ENCODE assay signal across 8 mouse cellular contexts in the genomic region with DNA sequence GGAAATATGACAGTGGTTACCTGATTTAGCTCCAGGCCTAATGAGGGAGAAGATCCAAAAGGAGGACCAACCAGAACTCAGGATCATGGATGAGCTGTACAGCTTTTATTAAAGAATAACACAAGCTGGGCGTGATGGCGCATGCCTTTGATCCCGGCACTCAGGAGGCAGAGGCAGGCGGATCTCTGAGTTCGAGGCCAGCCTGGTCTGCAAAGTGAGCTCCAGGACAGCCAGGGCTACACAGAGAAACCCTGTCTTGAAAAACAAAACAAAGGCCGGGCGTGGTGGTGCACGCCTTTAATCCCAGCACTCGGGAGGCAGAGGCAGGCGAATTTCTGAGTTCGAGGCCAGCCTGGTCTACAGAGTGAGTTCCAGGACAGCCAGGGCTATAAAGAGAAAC. TPM values are rescaled to one million over a fixed set of nuclear protein-coding genes. Genes with fewer than 3 reads are reported as not detected.
DNase-seq lines count a peak whose midpoint lies in the region; ATAC-seq and TF ChIP-seq lines count a peak whose summit lies in the region.
"Not testable (repeated sequence)": the region's sequence is repeated elsewhere in the genome, so short reads cannot be mapped to it uniquely, and the experiment has no call there.

Atg14 (minus strand) TSS at position 101 of the 400 bp plus-strand sequence.

- not testable (repeated sequence) for H3K4me3 ChIP-seq in bone marrow macrophage, adult 2 months (ENCODE audit: insufficient read depth, low read length); forebrain, embryonic 11.5 days (ENCODE audit: low read depth, low read length); intestine, embryonic 16.5 days (ENCODE audit: low read length); left cerebral cortex, adult 2 months; liver, embryonic 11.5 days (ENCODE audit: low read depth, low read length)

- not testable (repeated sequence) for H3K9me3 ChIP-seq in forebrain, embryonic 11.5 days (ENCODE audit: control insufficient read depth, low read length); intestine, embryonic 16.5 days (ENCODE audit: control insufficient read depth, low read length); liver, embryonic 11.5 days (ENCODE audit: control insufficient read depth, low read length)

- not testable (repeated sequence) for H3K27ac ChIP-seq in bone marrow macrophage, adult 2 months (ENCODE audit: insufficient read depth, low read depth, low read length); forebrain, embryonic 11.5 days (ENCODE audit: low read depth, low read length); intestine, embryonic 16.5 days (ENCODE audit: low read length); left cerebral cortex, adult 2 months; liver, embryonic 11.5 days (ENCODE audit: low read depth, low read length)

- H3K4me2 ChIP-seq in forebrain, embryonic 11.5 days (ENCODE audit: low read depth, low read length, severe bottlenecking); intestine, embryonic 16.5 days (ENCODE audit: low read depth, low read length); liver, embryonic 11.5 days: not testable (repeated sequence)

- 97% methylated on average over 11 of the region's 11 CpGs for WGBS in forebrain, embryonic 11.5 days
- 93% methylated on average over 11 of the region's 11 CpGs for WGBS in intestine, embryonic 16.5 days
- WGBS in liver, embryonic 11.5 days = 89% methylated on average over 11 of the region's 11 CpGs

- TF ChIP-seq POLR2A in bone marrow macrophage, adult 2 months (IDR thresholded peaks at IDR 0.05; ENCODE audit: borderline replicate concordance, low read depth, low read length) = not testable (repeated sequence)

- H3K27me3 ChIP-seq in forebrain, embryonic 11.5 days (ENCODE audit: control insufficient read depth, insufficient read depth, low read length); intestine, embryonic 16.5 days (replicated peaks; ENCODE audit: control insufficient read depth, insufficient read depth, low read length); liver, embryonic 11.5 days (replicated peaks; ENCODE audit: control insufficient read depth, insufficient read depth, low read length): not testable (repeated sequence)

- not testable (repeated sequence) for TF ChIP-seq CTCF in bone marrow macrophage, adult 2 months (IDR thresholded peaks at IDR 0.05; ENCODE audit: low read depth, low read length); left cerebral cortex, adult 2 months (IDR thresholded peaks at IDR 0.05)

- not testable (repeated sequence) for H3K9ac ChIP-seq in forebrain, embryonic 11.5 days (ENCODE audit: low read length); intestine, embryonic 16.5 days (ENCODE audit: low read depth, low read length); liver, embryonic 11.5 days (ENCODE audit: low read depth, low read length)

- H3K4me1 ChIP-seq in bone marrow macrophage, adult 2 months (ENCODE audit: control insufficient read depth, insufficient read depth, low read length); forebrain, embryonic 11.5 days (replicated peaks; ENCODE audit: control insufficient read depth, insufficient read depth, low read length); intestine, embryonic 16.5 days (ENCODE audit: control insufficient read depth, insufficient read depth, low read length); liver, embryonic 11.5 days (replicated peaks; ENCODE audit: control insufficient read depth, insufficient read depth, low read length): not testable (repeated sequence)

- intact Hi-C loops in heart, postnatal 25 days (cut with DNase I); left cerebral cortex, adult 2 months (cut with DNase I): not testable (repeated sequence)

- not testable (repeated sequence) for H3K36me3 ChIP-seq in forebrain, embryonic 11.5 days (ENCODE audit: control insufficient read depth, insufficient read depth, low read length); intestine, embryonic 16.5 days (ENCODE audit: control insufficient read depth, insufficient read depth, low read length); liver, embryonic 11.5 days (ENCODE audit: control insufficient read depth, insufficient read depth, low read length)

- ATAC-seq in CD4-positive, CD25-positive, alpha-beta regulatory T cell, adult 4 months; forebrain, embryonic 11.5 days (replicated peaks; ENCODE audit: low FRiP score); intestine, embryonic 16.5 days; liver, embryonic 11.5 days (replicated peaks; ENCODE audit: low FRiP score); monocyte, adult 5-6 weeks (replicated peaks; ENCODE audit: insufficient number of reproducible peaks, low FRiP score, low TSS enrichment, poor library complexity, severe bottlenecking): not testable (repeated sequence)

- not testable (repeated sequence) for DNase-seq in forebrain, embryonic 11.5 days (ENCODE audit: low spot score); heart, postnatal 25 days (ENCODE audit: low spot score); left cerebral cortex, adult 2 months (ENCODE audit: extremely low spot score in 1 of 2, low spot score in 2 of 2); liver, embryonic 11.5 days (ENCODE audit: low spot score)

RNA-seq across cellular contexts. Expression of gene Atg14, which starts in this region (rescaled TPM):
- 10 to 100 TPM; 12.9 to 23.0 TPM for polyA plus RNA-seq in CD4-positive, CD25-positive, alpha-beta regulatory T cell, adult 4 months (2017; shearing (Covaris generic))
- polyA plus RNA-seq in bone marrow macrophage, adult 2 months (2012; ENCODE audit: insufficient read depth, insufficient read length, missing spikeins) = 14.0 and 16.7 TPM in 2 replicates
- polyA plus RNA-seq in forebrain, embryonic 11.5 days (2014; fragmentation: Nextera tagmentation; extraction: Ambion mirVana) = 16.2 and 17.6 TPM in 2 replicates
- total RNA-seq in heart, postnatal 25 days (2021) = 10 to 100 TPM; 10.1 TPM
- polyA plus RNA-seq in intestine, embryonic 16.5 days (2015; fragmentation: Nextera tagmentation; extraction: Ambion mirVana) = 11.4 and 11.7 TPM in 2 replicates
- 10 to 100 TPM; 18.9 to 20.6 TPM for total RNA-seq in left cerebral cortex, adult 2 months (2021)
- polyA plus RNA-seq in liver, embryonic 11.5 days (2014; fragmentation: Nextera tagmentation; extraction: Ambion mirVana) = 9.8 and 10.2 TPM in 2 replicates
- 9.4 to 17.0 TPM (median 10.1 TPM) in 3 replicates for total RNA-seq in monocyte, adult 5-6 weeks (2017)
